Mouse (Mus musculus) stomach, postnatal 0 days (tissue): ENCODE results near the gene Zc3h12b.

ENCODE experiments used
- CTCF ChIP-seq: IDR thresholded peaks from 2 replicates; pipeline ENCODE4 v1.5.1; 2016; ENCODE audit warnings: antibody characterized with exemption, low read depth, mild to moderate bottlenecking, moderate library complexity
- EP300 ChIP-seq: optimal IDR thresholded peaks from 2 replicates; pipeline ENCODE3; 2016; ENCODE audit warnings: antibody characterized with exemption

DNA sequence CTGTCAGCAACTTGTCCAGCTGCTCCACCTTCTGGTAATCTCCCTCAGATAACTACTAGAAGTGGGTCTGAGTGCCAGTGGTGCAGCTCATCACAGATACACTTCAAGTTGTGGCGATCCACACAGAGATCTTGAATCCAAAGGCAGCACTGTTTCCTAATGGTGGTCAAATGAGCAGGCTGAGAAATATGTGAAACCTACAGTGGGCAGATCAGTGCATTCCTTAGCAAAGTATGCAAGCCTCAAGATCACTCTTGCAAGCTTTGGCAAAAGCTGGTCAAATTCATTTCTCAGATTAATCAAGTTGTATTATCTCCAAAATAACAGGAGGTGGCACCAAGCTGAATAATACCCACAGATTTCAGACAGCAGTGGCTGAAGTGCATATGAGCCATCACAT, 29.3 kb upstream of the Zc3h12b start:
- TF ChIP-seq EP300 (no peak), CTCF (no peak)
